Mouse (Mus musculus) c-Kit-positive CD71-positive TER-119-positive erythroid progenitor cells, embryonic 14.5 days (primary cell): ENCODE results near the gene Guca1b.
"Not testable (repeated sequence)": the region's sequence is repeated elsewhere in the genome, so short reads cannot be mapped to it uniquely, and the experiment has no call there.

Experiments
- DNase-seq: peaks from one replicate; pipeline ENCODE4 v3.0.0-alpha.2; 2013; ENCODE audit warnings: low spot score

Gene Guca1b

DNA sequence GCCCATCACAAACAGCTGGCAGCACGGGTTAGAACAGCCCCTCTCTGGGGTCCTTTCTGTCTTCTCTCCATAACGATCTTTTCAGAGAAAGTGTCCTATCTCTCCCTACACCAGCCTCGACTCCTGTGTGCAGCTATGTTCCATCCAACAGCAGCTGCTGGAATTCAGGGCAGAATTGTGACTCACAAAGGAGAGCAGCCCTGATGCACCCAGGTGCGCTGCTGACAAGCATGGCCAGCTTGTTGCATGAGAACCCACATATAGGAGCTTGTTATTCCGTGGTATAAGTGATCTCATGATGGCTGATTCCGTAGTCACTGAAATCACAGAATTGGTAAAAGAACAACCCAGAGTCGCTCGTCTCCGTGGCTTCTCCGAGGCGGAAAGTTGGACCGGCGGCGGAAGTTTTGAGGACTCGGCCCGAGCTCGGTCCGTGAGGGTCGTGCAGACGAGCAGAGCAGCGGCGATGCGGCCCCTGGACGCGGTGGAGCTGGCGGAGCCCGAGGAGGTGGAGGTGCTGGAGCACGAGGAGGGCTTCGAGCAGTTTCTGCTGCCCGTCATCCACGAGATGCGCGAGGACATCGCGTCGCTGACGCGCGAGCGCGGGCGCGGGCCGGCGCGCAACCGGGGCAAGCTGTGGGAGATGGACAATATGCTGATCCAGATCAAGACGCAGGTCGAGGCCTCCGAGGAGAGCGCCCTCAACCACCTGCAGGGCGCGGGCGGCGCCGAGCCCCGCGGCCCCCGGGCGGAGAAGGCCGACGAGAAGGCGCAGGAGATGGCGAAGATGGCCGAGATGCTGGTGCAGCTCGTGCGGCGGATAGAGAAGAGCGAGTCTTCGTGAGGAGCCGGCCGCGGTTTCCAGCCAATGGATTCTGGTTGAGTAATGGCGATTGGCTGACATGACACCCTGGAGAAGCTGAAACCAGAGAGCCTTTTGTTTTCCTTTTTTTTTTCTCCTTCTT is 25.0 kb downstream of the Guca1b start:
- DNase-seq, result not testable (repeated sequence)

DNA sequence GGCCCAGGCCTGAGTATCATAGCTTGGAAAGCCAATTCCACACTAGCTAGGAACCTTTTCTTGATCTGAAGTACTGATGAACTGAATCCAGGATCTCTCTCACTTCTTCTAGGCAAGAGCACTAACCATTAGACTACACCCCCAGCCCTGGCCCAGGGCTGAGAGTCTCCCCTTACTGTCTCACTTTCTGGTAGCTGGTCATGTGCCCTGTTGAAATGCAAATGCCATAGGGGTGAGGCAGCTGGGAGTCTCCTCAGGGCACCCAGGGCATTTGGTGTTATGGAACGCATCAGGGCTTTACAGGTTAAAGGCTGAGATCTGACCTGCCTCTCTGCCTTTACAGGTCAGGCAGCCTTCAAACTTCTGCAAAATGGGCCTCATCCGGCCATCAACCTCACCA is 35.0 kb downstream of the Guca1b start:
- no peak for DNase-seq

GRCm38 (mm10) chr17:47421566-47421965 is 36.4 kb downstream of the Guca1b start:
- no peak for DNase-seq

DNA sequence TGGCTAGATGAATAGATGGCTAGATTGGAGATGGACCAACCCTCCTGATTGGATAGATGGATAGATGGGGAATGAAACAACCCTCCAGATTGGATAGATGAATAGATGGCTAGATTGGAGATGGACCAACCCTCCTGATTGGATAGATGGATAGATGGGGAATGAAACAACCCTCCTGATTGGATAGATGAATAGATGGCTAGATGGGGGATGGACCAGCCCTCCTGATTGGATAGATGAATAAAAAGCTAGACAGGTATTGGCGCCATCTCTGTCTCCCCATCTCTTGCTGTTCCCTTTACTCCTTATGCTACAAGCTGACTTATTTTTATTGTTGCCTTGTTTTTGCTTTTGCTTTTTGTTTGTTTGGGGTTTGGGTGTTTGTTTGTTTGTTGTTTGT is 37.4 kb downstream of the Guca1b start:
- not testable (repeated sequence) for DNase-seq

- DNase-seq, result no peak
These were observed 39.0 kb downstream of the Guca1b start for GRCm38 (mm10) chr17:47424186-47424585.

DNA sequence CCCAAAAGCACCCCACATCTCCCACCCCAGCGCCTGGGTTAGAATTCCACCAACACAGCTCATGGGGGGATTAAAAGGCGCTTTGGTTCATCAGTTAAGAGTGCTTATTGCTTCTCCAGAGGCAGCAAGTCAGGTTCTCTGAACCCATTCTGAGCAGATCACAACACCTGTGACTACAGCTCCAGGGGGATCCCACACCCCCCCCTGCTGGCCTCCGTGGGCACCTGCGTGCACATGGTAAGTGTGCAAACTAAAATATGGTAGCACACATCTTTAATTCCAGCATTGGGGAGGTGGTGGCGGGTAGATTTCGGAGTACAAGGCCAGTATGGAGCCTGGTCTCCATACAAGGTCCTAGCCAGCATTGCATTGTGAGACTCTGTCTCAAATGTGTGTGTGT is 42.1 kb downstream of the Guca1b start:
- DNase-seq, result no peak

DNA sequence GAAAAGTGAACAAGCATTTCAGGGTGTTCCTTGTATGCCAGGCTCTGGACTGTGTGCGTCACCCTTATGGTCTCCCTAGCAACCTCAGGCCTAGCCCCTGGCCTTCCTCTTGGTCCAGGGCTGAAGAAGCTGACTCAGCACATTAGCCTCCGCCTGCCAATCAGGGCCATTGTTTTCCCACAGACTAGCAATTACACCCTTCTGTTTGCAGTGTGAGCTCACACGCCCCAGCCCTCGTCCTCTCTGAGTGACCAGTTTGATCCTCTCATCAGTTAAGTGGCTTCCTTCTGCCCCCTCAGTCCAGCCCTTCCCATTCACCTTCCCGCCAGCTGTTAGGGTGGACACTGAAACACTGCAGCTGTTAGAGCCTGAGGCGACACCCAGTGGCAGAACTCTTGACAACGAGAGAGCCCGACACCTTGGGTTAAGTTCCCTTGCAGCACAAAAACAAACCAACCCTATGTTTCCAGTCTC is 43.7 kb downstream of the Guca1b start:
- DNase-seq, result no peak

DNA sequence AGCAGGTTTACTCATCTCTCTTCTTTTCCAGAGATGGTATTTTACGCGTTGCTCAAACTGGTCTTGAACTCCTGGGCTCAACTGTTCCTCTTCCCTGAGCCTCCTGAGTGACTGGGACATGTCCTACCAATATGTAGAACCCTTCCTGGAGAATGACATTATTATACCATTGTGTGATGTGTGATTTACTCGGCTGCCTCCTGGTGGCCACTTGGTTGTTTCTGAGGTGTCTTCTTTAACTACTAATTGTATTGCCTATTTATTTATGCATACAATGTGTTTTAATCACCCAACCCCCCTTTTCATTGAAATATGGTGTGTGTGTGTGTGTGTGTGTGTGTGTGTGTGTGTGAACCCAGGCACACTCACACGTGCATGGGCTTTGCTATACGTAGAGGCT is 45.6 kb downstream of the Guca1b start:
- no peak for DNase-seq

- no peak for DNase-seq
These were observed 51.1 kb downstream of the Guca1b start, which contains the start of gene AI661453 for GRCm38 (mm10) chr17:47436156-47436906. Gene AI661453 (plus strand): TSS chr17:47436615.

GRCm38 (mm10) chr17:47436907-47437547 is 51.8 kb downstream of the Guca1b start, which contains the start of gene 1700001C19Rik:
Gene 1700001C19Rik (minus strand): TSS chr17:47437376.
- no peak for DNase-seq

DNA sequence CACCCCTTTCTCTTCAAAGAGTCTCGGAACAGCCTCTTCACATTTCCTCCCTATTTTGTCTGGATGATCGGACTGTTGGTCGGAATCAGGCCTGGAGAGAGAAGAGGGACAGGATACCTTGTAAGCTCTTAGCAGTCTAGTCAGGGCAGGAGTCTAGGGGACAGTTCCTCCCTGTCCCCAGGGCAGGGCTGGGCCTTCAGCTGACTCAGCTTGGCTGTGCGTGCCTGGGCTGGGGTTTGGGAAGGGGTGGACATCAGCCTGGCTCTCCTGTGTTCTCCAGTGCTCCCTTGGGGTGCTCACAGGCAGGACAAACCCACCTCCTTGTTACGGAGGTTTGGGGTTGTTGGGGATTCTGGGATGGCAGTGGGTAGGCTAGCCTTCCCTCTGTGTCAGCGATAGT is 53.4 kb downstream of the Guca1b start:
- DNase-seq, result no peak

- no peak for DNase-seq
These were observed 54.3 kb downstream of the Guca1b start for GRCm38 (mm10) chr17:47439396-47440028.

GRCm38 (mm10) chr17:47440359-47440890 is 55.2 kb downstream of the Guca1b start:
- DNase-seq, result no peak

DNA sequence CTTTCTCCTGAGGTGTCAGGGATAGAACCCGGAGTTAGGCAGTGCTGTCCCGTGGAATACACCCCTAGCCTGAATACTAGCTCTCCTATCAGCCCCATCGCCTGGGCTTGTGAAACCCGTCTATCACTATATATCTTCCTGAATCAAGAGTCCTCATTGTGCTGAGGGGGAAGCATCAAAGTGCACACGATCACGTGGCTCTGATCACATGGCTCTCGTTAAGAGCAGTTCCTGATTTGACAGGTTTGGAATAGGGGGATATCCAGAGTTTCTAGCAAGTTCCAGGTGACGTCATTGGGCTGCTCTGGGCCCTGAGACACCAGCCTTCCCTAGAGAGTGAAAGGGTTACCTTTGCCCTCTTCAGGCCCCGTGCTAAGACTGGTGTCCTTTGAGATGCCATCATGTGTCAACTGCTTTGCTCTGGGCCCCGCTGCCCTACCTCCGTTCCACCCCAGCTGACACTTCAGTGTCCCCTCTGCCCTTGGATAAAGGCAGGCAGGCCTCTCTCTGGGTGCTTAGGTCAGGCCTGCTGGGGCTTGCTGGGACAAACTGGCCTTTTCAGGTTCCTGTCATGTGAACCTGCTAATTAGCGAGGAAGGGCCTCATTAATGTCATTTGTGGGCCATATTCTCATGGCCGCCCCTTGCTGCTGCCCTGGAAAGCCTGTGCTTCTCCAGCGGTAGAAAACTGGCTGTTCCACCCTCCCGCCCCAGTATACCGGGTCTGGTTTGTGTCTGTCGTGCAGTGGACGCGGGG is 56.3 kb downstream of the Guca1b start:
- DNase-seq, result no peak

- DNase-seq, result no peak
These were observed 57.1 kb downstream of the Guca1b start for GRCm38 (mm10) chr17:47442271-47442670.
